Mouse (Mus musculus): ENCODE results near the gene Dip2c. TPM values are rescaled to one million over a fixed set of nuclear protein-coding genes. Genes with fewer than 3 reads are reported as not detected.

Gene Dip2c
- total and polyA plus RNA-seq, 2 experiments from 2014 or later = 8.8 to 67.4 TPM

DNA sequence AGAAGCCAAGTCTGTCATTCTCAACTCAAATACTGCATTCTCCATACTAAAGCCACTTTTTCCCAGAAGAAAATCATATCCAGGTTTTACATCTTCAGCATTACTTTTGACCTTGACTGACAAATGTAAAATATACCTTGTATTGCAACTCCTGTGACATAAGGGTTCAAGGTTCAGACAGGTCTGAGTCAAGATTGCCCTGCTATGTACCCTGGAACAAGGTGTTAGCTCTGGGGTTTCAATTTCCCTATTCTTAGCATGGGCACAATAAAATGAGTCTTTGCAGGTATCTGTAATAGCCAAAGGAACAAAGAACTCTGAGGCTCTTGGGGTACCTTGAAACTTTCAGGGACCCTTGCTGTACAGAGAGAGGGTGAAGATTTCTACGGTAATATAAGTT is 373.6 kb downstream of the Dip2c start:
- 93% methylated on average over 1 of the region's 1 CpGs for WGBS
- peaks cover 20% of the 10 kb centered on the region; the same call in 1 of the 2 replicates for H3K36me3 ChIP-seq (ENCODE audit: insufficient read depth)
- no peak for ATAC-seq
- no peak overlapping the region for H3K4me2 ChIP-seq (ENCODE audit: low read depth)
- DNase-seq = no peak
- H3K4me3 ChIP-seq (ENCODE audit: low read depth, low read length) = no peak overlapping the region
- H3K27me3 ChIP-seq (ENCODE audit: insufficient read depth, low read length) = no peaks in the 10 kb centered on the region
- H3K27ac ChIP-seq (ENCODE audit: low read depth, low read length) = no peak overlapping the region
- no peak for TF ChIP-seq CTCF (IDR thresholded peaks at IDR 0.05; ENCODE audit: low read depth)
- H3K9me3 ChIP-seq (ENCODE audit: low read length) = no peaks in the 10 kb centered on the region
- no peak overlapping the region for H3K9ac ChIP-seq
- H3K4me1 ChIP-seq (ENCODE audit: insufficient read depth) = peaks cover 5% of the 10 kb centered on the region; the same call in 1 of the 2 replicates

DNA sequence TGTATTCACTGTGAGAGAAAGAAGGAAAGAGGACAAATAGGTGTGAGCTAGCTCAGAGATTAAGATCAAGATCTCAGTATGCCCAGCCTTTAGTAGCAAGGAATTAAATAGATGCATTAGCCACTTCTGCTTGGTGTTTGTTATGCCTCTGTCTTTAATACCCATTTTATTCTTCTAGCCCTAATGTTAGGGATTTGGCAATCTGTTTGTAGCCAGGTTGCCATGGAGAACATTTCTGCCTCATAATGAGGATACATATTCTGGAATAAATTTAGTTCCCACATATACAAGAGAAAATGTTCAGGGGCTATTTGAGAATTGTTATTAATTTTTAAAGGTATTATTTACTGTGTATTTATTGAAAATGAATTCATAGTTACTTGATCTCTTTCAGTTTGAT is 374.3 kb downstream of the Dip2c start:
- no peaks in the 10 kb centered on the region for H3K27me3 ChIP-seq (ENCODE audit: insufficient read depth, low read length)
- no peak overlapping the region for H3K9ac ChIP-seq
- ATAC-seq = peak; percentile 44
- H3K4me3 ChIP-seq (ENCODE audit: low read depth, low read length) = no peak overlapping the region
- H3K4me2 ChIP-seq (ENCODE audit: low read depth) = no peak overlapping the region
- peaks cover 19% of the 10 kb centered on the region; the same call in 1 of the 2 replicates for H3K36me3 ChIP-seq (ENCODE audit: insufficient read depth)
- TF ChIP-seq CTCF (IDR thresholded peaks at IDR 0.05; ENCODE audit: low read depth) = no peak
- H3K4me1 ChIP-seq (ENCODE audit: insufficient read depth) = peaks cover 5% of the 10 kb centered on the region; the same call in 1 of the 2 replicates
- H3K9me3 ChIP-seq (ENCODE audit: low read length) = no peaks in the 10 kb centered on the region
- no peak for DNase-seq
- H3K27ac ChIP-seq (ENCODE audit: low read depth, low read length) = no peak overlapping the region

- no peak overlapping the region for H3K4me2 ChIP-seq (ENCODE audit: low read depth)
- H3K9ac ChIP-seq = no peak overlapping the region
- H3K4me3 ChIP-seq (ENCODE audit: low read depth, low read length) = no peak overlapping the region
- peaks cover 28% of the 10 kb centered on the region for H3K36me3 ChIP-seq (ENCODE audit: insufficient read depth)
- ATAC-seq = no peak
- H3K9me3 ChIP-seq (ENCODE audit: low read length) = no peaks in the 10 kb centered on the region
- no peak overlapping the region for H3K27ac ChIP-seq (ENCODE audit: low read depth, low read length)
- no peaks in the 10 kb centered on the region for H3K27me3 ChIP-seq (ENCODE audit: insufficient read depth, low read length)
- 82% methylated on average over 3 of the region's 3 CpGs for WGBS
- H3K4me1 ChIP-seq (ENCODE audit: insufficient read depth) = peaks cover 5% of the 10 kb centered on the region; the same call in 1 of the 2 replicates
- DNase-seq = no peak
- TF ChIP-seq CTCF (IDR thresholded peaks at IDR 0.05; ENCODE audit: low read depth) = no peak
These were observed 376.7 kb downstream of the Dip2c start for GRCm38 (mm10) chr13:9653018-9653417.

DNA sequence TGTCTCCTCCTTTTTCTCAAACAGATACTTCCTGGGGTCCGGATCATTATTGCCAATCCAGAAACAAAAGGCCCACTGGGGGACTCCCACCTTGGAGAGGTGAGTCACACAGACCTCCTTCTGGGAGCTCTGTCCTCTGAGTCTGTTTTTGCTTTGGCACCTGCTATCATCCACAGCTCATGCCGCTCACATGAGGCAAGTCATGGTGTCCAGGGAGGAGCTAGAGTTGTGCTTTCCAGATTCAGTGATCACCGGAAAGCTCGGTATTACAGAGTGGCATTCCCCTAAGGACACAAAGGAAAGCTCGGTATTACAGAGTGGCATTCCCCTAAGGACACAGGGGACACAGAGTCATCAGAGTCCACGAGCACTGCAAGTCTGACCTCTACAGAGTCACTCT is 380.3 kb downstream of the Dip2c start:
- Histone ChIP-seq H3K27ac (ENCODE audit: low read depth, low read length) (no peak overlapping the region), H3K4me1 (ENCODE audit: insufficient read depth) (no peaks in the 10 kb centered on the region), H3K4me3 (ENCODE audit: low read depth, low read length) (no peak overlapping the region), H3K27me3 (ENCODE audit: insufficient read depth, low read length) (no peaks in the 10 kb centered on the region), H3K36me3 (ENCODE audit: insufficient read depth) (peaks cover 47% of the 10 kb centered on the region), H3K4me2 (ENCODE audit: low read depth) (no peak overlapping the region), H3K9me3 (ENCODE audit: low read length) (no peaks in the 10 kb centered on the region), H3K9ac (no peak overlapping the region)
- WGBS = 96% methylated on average over 6 of the region's 6 CpGs
- ATAC-seq (no peak), DNase-seq (no peak)
- TF ChIP-seq CTCF (IDR thresholded peaks at IDR 0.05; ENCODE audit: low read depth) = no peak

DNA sequence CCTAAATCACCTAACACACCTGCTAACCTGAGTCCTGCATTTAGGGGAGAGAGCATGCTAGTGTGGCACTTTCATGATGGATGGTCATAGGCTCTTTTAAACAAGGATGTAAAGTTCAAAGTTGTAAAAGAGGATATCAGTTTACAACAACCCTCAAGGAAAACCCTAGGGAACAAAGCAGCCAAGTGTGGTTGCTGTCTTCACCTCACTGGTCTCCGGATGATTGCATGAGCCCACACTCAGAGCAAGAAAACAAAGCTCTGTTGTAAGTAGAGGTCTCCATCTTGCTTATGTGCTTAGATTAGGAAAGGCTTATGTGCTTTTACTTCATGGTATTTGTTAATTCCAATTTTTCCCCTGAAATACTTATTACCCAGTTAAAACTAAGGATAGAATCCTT is 384.4 kb downstream of the Dip2c start:
- Histone ChIP-seq H3K9me3 (ENCODE audit: low read length) (no peaks in the 10 kb centered on the region), H3K4me2 (ENCODE audit: low read depth) (no peak overlapping the region), H3K4me1 (ENCODE audit: insufficient read depth) (no peaks in the 10 kb centered on the region), H3K27me3 (ENCODE audit: insufficient read depth, low read length) (no peaks in the 10 kb centered on the region), H3K9ac (no peak overlapping the region), H3K27ac (ENCODE audit: low read depth, low read length) (no peak overlapping the region), H3K4me3 (ENCODE audit: low read depth, low read length) (no peak overlapping the region), H3K36me3 (ENCODE audit: insufficient read depth) (peaks cover 58% of the 10 kb centered on the region)
- 86% methylated on average over 1 of the region's 1 CpGs for WGBS
- no peak for TF ChIP-seq CTCF (IDR thresholded peaks at IDR 0.05; ENCODE audit: low read depth)
- no peak for ATAC-seq
- DNase-seq = no peak

DNA sequence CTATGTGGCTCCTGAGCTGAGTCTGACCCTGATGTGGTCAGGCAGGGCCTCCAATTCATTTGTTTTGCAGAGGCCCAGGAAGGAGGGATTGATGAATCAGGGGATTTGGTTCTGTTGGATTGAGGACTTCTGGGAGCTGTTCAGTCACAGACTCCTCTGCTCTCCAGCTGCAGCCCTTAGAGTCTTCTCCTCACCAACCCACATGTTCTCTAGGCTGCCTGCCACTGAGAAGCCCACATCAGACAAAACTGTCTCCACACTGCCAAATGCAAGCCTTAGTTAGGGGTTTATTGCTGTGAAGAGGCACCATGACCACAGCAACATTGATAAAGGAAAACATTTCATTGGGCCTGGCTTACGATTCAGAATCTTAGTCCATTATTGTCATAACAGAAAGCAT is 387.3 kb downstream of the Dip2c start:
- DNase-seq (no peak), ATAC-seq (no peak)
- H3K9ac ChIP-seq = no peak overlapping the region
- no peaks in the 10 kb centered on the region for H3K9me3 ChIP-seq (ENCODE audit: low read length)
- H3K36me3 ChIP-seq (ENCODE audit: insufficient read depth) = peaks cover 38% of the 10 kb centered on the region
- H3K27me3 ChIP-seq (ENCODE audit: insufficient read depth, low read length) = no peaks in the 10 kb centered on the region
- no peaks in the 10 kb centered on the region for H3K4me1 ChIP-seq (ENCODE audit: insufficient read depth)
- 90% methylated on average over 1 of the region's 1 CpGs for WGBS
- no peak overlapping the region for H3K4me3 ChIP-seq (ENCODE audit: low read depth, low read length)
- no peak for TF ChIP-seq CTCF (IDR thresholded peaks at IDR 0.05; ENCODE audit: low read depth)
- no peak overlapping the region for H3K4me2 ChIP-seq (ENCODE audit: low read depth)
- no peak overlapping the region for H3K27ac ChIP-seq (ENCODE audit: low read depth, low read length)

- ATAC-seq (no peak), DNase-seq (no peak)
- Histone ChIP-seq H3K4me1 (ENCODE audit: insufficient read depth) (no peaks in the 10 kb centered on the region), H3K4me3 (ENCODE audit: low read depth, low read length) (no peak overlapping the region), H3K27me3 (ENCODE audit: insufficient read depth, low read length) (no peaks in the 10 kb centered on the region), H3K27ac (ENCODE audit: low read depth, low read length) (no peak overlapping the region), H3K4me2 (ENCODE audit: low read depth) (no peak overlapping the region), H3K36me3 (ENCODE audit: insufficient read depth) (peaks cover 3% of the 10 kb centered on the region), H3K9me3 (ENCODE audit: low read length) (no peaks in the 10 kb centered on the region), H3K9ac (no peak overlapping the region)
- no peak for TF ChIP-seq CTCF (IDR thresholded peaks at IDR 0.05; ENCODE audit: low read depth)
- 83% methylated on average over 7 of the region's 7 CpGs for WGBS
These were observed 391.7 kb downstream of the Dip2c start for GRCm38 (mm10) chr13:9667954-9668496.

Measured in forebrain, postnatal 0 days (tissue).